Mouse (Mus musculus) heart, embryonic 14.5 days (tissue): ENCODE measurements around the gene Enox1. TPM values are rescaled to one million over a fixed set of nuclear protein-coding genes. Genes with fewer than 3 reads are reported as not detected.

ENCODE experiments used
- ATAC-seq: fragments of 200-750 bp; cut with Nextera tagmentation; 2 replicates; pipeline ENCODE4 v1.8.0; 2017; ENCODE audit warnings: low read depth, moderate TSS enrichment; ENCODE audit not compliant: insufficient number of reproducible peaks, insufficient read depth, low FRiP score
- H3K27ac ChIP-seq, 2 experiments: fragments of 200-500 bp in 1 of 2; fragments of 300-500 bp in 1 of 2; sonication (generic) in 1 of 2; replicated peaks in 1 of 2; 2 replicates each; pipeline ENCODE4 v1.5.1; 2012 to 2014; ENCODE audit warnings: low read depth in 2 of 2, low read length in 2 of 2, control low read depth in 1 of 2, mild to moderate bottlenecking in 1 of 2, mixed read lengths in 1 of 2; ENCODE audit not compliant: control insufficient read depth in 1 of 2, insufficient read depth in 1 of 2
- H3K27me3 ChIP-seq: fragments of 300-500 bp; sonication (generic); 2 replicates; pipeline ENCODE4 v1.6.1; 2014; ENCODE audit warnings: mild to moderate bottlenecking, low read length, control low read depth; ENCODE audit not compliant: control insufficient read depth, insufficient read depth
- H3K36me3 ChIP-seq: fragments of 300-500 bp; sonication (generic); 2 replicates; pipeline ENCODE4 v1.6.1; 2014; ENCODE audit warnings: mild to moderate bottlenecking, control low read depth, low read length, mixed read lengths; ENCODE audit not compliant: control insufficient read depth, insufficient read depth
- H3K4me1 ChIP-seq, 2 experiments: fragments of 200-500 bp in 1 of 2; fragments of 300-500 bp in 1 of 2; sonication (generic) in 1 of 2; 2 replicates each; pipeline ENCODE4 v1.6.1; 2012 to 2014; ENCODE audit warnings: low read length in 2 of 2, control low read depth in 1 of 2, mixed read lengths in 1 of 2; ENCODE audit not compliant: control insufficient read depth in 2 of 2, insufficient read depth in 2 of 2
- H3K4me2 ChIP-seq: fragments of 300-500 bp; sonication (generic); 2 replicates; pipeline ENCODE4 v1.6.1; 2014; ENCODE audit warnings: mild to moderate bottlenecking, low read length
- H3K4me3 ChIP-seq, 2 experiments: fragments of 200-500 bp in 1 of 2; fragments of 300-500 bp in 1 of 2; sonication (generic) in 1 of 2; 2 replicates each; pipeline ENCODE4 v1.5.1; 2012 to 2014; ENCODE audit warnings: low read length in 2 of 2, mild to moderate bottlenecking in 2 of 2, control low read depth in 1 of 2, low read depth in 1 of 2, moderate library complexity in 1 of 2; ENCODE audit not compliant: control insufficient read depth in 1 of 2, insufficient read depth in 1 of 2
- H3K9ac ChIP-seq: fragments of 300-500 bp; sonication (generic); 2 replicates; pipeline ENCODE4 v1.6.1; 2014; ENCODE audit warnings: mild to moderate bottlenecking, low read length
- H3K9me3 ChIP-seq: fragments of 300-500 bp; sonication (generic); 2 replicates; pipeline ENCODE4 v1.6.1; 2016; ENCODE audit warnings: low read length, control low read depth; ENCODE audit not compliant: control insufficient read depth
- WGBS: fragments of 180-500 bp; shearing (Covaris S2); extraction: QIAGEN DNeasy Blood & Tissue Kit; methylation state at CpG from one replicate; pipeline ENCODE4 v1.1.7; 2014; 5-methylcytosine and 5-hydroxymethylcytosine counted together
- polyA plus RNA-seq: library from polyadenylated mRNA; unstranded; fragments of >200 nt; fragmentation: Nextera tagmentation; extraction: Ambion mirVana; gene quantifications from 2 replicates; pipeline ENCODE4 v1.2.1, GENCODE M21; 2014

Enox1 gene
- polyA plus RNA-seq, 1 experiment from 2014 or later: 2.2 TPM

DNA sequence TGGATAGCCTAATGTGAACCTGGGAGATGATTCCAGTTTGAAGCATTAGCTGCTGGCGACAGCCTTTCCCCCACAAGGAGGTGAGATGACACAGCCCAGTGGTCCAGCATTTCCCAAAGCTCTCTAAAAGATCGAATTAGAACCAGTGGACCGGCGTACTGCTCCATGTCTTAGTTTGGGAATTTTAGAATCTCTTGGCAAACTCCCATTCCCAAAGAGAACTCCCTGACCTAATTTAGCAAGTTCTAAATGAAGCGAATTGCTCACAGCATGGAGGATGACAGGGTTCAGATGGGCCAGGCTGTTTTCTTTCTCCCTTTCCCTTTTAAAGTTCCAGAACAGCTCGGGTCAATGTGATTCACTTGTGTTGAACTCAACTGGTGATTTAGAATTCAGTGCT is 264.5 kb downstream of the Enox1 start:
- Histone ChIP-seq H3K4me3 (no peak overlapping the region), H3K4me2 (no peak overlapping the region), H3K4me1 (no peaks in the 10 kb centered on the region), H3K27me3 (no peaks in the 10 kb centered on the region), H3K36me3 (no peaks in the 10 kb centered on the region), H3K27ac (no peak overlapping the region), H3K9ac (no peak overlapping the region), H3K9me3 (no peaks in the 10 kb centered on the region)
- WGBS: 78% methylated on average over 6 of the region's 6 CpGs
- ATAC-seq: no peak

GRCm38 (mm10) chr14:77423194-77423593 is 266.6 kb downstream of the Enox1 start:
- 67% methylated on average over 9 of the region's 9 CpGs for WGBS
- ATAC-seq: no peak
- no peak overlapping the region for H3K4me3 ChIP-seq

GRCm38 (mm10) chr14:77439426-77439825 is 282.9 kb downstream of the Enox1 start:
- Histone ChIP-seq H3K9me3 (no peaks in the 10 kb centered on the region), H3K27ac (no peak overlapping the region), H3K4me3 (no peak overlapping the region), H3K4me1 (no peaks in the 10 kb centered on the region), H3K27me3 (no peaks in the 10 kb centered on the region), H3K4me2 (no peak overlapping the region), H3K36me3 (no peaks in the 10 kb centered on the region), H3K9ac (no peak overlapping the region)
- WGBS: 74% methylated on average over 5 of the region's 5 CpGs
- no peak for ATAC-seq

More at GRCm38 (mm10) chr14:77423194-77423593, 266.6 kb downstream of the Enox1 start:
- Histone ChIP-seq H3K9ac (no peak overlapping the region), H3K27me3 (no peaks in the 10 kb centered on the region), H3K4me2 (no peak overlapping the region), H3K27ac (no peak overlapping the region), H3K36me3 (no peaks in the 10 kb centered on the region), H3K4me1 (no peaks in the 10 kb centered on the region), H3K9me3 (no peaks in the 10 kb centered on the region)

DNA sequence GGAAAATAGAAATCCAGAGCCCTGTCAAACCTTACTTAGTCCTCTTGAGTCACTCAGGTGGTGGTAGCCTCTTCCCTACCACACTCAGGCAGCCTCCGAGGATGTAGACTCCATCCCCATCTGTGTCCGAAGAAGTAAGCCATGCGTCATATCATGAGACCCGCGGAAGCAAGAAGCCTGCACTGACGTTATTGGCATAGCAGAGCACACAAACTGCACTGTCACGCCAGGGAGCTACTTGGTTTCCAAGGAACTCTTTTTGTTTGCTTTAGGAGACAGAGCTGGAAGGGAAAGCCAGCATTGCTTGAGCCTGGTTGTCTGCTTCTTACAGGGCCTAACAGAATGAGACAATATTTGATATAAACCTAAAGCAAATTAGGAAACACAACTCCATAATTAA is 284.2 kb downstream of the Enox1 start:
- H3K4me2 ChIP-seq: no peak overlapping the region
- no peaks in the 10 kb centered on the region for H3K36me3 ChIP-seq
- no peak for ATAC-seq
- no peaks in the 10 kb centered on the region for H3K4me1 ChIP-seq
- H3K9me3 ChIP-seq: no peaks in the 10 kb centered on the region
- H3K27ac ChIP-seq: no peak overlapping the region
- H3K27me3 ChIP-seq: no peaks in the 10 kb centered on the region
- no peak overlapping the region for H3K9ac ChIP-seq
- WGBS: 79% methylated on average over 7 of the region's 7 CpGs
- H3K4me3 ChIP-seq: no peak overlapping the region

- ATAC-seq: no peak
- Histone ChIP-seq H3K4me1 (no peaks in the 10 kb centered on the region), H3K4me2 (no peak overlapping the region), H3K36me3 (no peaks in the 10 kb centered on the region), H3K4me3 (no peak overlapping the region), H3K9me3 (no peaks in the 10 kb centered on the region), H3K27me3 (no peaks in the 10 kb centered on the region), H3K9ac (no peak overlapping the region), H3K27ac (no peak overlapping the region)
- 86% methylated on average over 6 of the region's 6 CpGs for WGBS
Observed at GRCm38 (mm10) chr14:77441541-77441940, 285.0 kb downstream of the Enox1 start.

- H3K4me1 ChIP-seq: no peaks in the 10 kb centered on the region
- no peak overlapping the region for H3K4me2 ChIP-seq
- H3K9ac ChIP-seq: no peak overlapping the region
- no peaks in the 10 kb centered on the region for H3K9me3 ChIP-seq
- H3K27me3 ChIP-seq: no peaks in the 10 kb centered on the region
- no peaks in the 10 kb centered on the region for H3K36me3 ChIP-seq
- no peak overlapping the region for H3K4me3 ChIP-seq
- 65% methylated on average over 4 of the region's 4 CpGs for WGBS
- no peak overlapping the region for H3K27ac ChIP-seq
- no peak for ATAC-seq
Observed at GRCm38 (mm10) chr14:77448001-77448400, 291.4 kb downstream of the Enox1 start.

DNA sequence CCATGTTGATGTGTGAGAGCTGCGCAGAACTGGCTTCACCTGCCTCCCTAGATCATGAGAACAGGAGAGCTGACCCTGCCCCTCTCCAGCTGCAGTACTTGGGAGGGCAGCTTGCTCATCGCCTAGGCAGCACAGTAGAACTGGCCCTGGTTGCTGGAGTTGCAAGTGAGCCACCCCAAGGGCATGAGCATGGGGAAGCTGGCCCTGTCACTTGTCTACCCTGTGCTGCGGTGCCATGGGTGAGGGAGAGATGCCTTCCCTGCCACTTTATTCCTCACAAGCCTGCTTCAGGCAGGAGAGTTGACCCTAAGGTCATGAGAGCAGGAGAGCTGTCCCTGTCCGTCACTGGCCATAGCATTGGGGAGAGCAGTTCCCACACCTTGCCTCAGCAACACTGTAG is 295.4 kb downstream of the Enox1 start:
- Histone ChIP-seq H3K4me3 (no peak overlapping the region), H3K4me2 (no peak overlapping the region), H3K9ac (no peak overlapping the region), H3K27me3 (no peaks in the 10 kb centered on the region), H3K36me3 (no peaks in the 10 kb centered on the region), H3K27ac (no peak overlapping the region), H3K9me3 (no peaks in the 10 kb centered on the region), H3K4me1 (peaks cover 3 to 10% of the 10 kb centered on the region in 2 experiments; a peak in 3 of 4 replicates)
- 88% methylated on average over 4 of the region's 4 CpGs for WGBS
- ATAC-seq: no peak

DNA sequence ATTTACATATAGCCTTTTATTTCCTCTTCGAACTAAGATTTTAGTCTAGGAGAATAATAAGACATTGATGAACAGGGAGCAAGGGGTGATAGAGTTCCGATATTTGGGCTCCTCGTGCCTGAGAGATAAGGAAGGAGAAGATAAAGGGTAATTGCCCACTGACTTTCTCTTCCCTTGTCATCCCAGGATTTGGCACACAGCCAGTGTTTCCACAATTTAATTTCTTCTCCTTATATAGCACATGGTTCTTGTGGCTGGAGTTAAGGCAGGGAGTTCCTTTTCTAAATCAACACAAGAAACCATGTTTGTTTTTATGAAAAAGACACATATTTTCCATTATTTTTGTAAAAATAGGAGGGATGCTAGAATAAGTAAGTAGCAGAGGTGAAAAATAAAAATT is 299.5 kb downstream of the Enox1 start:
- H3K9me3 ChIP-seq: no peaks in the 10 kb centered on the region
- WGBS: 28% methylated on average over 3 of the region's 3 CpGs

More for the DNA sequence above, 299.5 kb downstream of the Enox1 start:
- Histone ChIP-seq H3K27ac (no peak overlapping the region), H3K4me3 (no peak overlapping the region), H3K4me2 (no peak overlapping the region), H3K9ac (no peak overlapping the region), H3K36me3 (no peaks in the 10 kb centered on the region), H3K4me1 (peaks cover 6 to 22% of the 10 kb centered on the region in 2 experiments), H3K27me3 (no peaks in the 10 kb centered on the region)
- ATAC-seq: no peak
